Mouse (Mus musculus) cerebellum, adult 9-10 months (tissue): ENCODE data around the gene Maneal.
A peak's percentile ranks its signal among the peaks of the same experiment; 100 is the strongest.

Source experiments
- DNase-seq: peaks from one replicate; pipeline ENCODE4 v3.0.0; 2022

Maneal gene

DNA sequence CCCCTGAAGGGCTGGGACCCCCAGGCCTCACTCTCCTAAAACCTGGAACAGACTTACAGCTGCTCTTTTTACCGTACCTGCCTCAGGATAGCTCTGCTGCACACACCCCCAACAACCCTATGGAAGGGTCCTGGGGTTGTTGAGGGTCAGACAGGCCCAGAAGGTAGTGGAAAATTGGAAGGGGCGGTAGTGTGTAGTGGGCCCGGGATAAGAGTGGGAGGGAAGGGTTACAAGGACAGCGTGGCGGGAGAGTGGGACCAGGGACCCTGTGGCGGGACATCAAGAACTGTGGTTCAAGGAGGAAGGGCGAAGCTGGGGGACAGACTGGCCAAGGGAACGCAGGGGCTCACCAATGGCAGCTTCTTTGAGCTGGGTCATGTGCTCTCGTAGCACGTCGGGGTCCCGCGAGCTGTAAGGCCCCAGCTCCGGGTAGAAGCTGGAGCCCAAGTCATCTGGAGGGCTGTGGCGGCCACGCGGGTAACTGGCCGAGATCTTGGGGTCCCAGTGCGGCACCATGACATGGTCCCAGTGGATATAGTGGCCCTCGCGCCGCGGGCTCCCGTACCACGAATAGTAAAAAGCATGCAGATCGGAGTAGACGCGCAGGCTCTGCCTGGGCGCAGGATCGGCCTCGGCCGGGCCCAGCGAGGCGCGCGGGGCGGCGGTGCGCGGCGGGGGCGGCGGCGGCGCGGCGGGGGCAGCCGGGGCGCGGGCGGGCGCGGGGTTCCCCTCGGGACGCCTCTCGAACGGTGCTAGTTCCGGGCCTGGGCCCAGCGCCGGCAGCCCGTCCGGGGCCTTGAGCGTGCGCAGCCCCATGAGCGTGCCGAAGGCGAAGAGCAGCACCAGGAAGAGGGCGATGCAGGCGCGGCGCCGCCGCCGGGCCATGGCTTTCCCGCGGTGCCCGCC, at the start of gene Maneal:
Maneal (minus strand) TSS at position 889 of the 906 bp plus-strand sequence.
- DNase-seq = no peak

DNA sequence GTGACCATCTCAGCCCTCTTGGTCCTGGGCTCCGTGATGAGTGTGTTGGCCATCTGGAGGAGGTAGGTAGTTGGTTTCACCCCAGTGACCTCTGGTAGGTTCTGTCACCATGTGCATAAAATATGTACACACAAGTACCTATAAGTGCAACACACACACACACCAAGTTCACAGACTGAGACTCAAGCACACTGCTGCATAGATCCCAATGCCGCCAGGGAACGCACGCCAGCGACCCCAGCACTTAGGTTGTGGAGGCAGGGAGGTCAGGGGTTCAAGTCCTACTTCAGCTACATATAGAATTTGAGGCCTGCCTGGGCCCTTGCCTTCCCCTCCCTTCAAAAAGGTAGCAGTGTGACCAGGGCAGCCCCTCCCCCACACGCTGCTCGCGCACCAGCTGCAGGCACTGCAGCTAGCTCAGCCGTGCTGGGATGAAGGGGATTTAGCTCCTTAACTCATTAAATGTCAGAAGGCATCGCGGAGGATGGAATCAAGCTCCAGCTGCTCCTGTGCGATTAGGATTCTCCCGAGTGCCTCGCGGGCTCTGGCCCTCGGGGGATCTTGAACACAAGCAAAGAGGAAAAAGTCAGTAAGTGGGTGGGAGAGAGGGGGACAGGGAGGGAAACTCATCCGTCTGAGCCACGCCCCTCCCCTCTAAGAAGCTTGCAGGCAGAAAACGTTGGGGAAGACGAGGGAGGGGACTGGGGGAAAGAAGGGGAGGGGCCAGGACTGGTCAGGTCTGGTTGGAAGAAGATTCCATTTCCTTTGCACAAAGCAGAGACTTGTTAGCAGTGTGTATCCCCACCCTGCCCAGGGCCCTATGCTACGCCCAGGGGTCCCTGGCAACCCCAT, 44.2 kb upstream of the Maneal start:
- DNase-seq = no peak

DNA sequence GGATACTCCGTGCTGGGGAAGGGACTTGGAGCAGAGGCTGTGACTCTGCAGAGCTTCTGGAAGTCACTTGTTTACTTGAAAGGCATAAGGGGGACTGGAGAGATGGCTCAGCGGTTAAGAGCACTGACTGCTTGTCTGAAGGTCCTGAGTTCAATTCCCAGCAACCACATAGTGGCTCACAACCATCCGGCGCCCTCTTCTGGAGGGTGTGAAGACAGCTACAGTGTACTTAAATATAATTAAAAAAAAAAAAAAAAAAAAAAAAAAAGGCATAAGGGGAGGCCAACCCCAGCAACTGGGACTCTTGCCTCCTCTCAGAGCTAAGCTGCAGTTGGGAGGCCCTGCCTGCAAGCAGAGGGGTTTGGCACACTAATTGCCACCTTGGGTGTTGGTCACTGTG, 43.4 kb upstream of the Maneal start:
- no peak for DNase-seq

DNA sequence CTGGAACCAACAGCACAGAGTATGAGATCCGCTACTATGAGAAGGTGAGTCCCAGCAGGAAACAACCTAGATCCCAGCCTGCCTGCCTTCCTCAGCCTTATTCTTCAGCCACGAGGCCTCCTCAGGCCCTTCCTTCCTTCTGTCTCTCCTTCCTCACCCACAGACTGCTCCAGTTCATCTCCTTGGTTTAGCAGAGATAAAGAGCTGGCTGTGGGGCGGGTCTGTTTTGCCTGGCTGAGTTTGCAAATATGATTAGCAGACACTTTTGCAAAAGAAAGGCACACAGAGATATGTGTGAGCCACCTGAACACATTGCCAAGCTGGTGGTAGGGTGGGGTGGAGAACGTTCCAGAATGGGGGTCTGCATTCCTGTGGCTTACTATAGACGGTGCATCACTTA, 37.9 kb upstream of the Maneal start:
- DNase-seq = no peak

DNA sequence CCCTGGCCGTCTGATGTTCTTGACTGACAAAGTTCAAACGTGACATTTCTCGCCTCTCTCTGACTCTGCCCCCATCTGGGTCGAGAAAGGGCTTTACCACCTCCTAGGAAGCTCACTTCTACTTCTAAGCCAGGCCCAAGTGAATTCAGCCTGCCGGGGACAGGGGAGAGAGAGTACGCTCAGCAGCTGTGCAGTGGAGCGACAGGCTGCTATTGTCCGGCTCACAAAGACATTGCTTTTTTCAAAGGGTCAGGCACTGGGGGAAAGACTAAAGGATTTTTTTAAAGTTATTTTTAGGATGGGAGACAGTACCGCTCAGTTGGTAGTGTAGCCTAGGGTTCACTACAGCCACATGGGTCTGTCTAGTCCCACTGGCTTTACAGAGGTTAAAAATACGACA, 36.5 kb upstream of the Maneal start:
- DNase-seq = no peak

DNA sequence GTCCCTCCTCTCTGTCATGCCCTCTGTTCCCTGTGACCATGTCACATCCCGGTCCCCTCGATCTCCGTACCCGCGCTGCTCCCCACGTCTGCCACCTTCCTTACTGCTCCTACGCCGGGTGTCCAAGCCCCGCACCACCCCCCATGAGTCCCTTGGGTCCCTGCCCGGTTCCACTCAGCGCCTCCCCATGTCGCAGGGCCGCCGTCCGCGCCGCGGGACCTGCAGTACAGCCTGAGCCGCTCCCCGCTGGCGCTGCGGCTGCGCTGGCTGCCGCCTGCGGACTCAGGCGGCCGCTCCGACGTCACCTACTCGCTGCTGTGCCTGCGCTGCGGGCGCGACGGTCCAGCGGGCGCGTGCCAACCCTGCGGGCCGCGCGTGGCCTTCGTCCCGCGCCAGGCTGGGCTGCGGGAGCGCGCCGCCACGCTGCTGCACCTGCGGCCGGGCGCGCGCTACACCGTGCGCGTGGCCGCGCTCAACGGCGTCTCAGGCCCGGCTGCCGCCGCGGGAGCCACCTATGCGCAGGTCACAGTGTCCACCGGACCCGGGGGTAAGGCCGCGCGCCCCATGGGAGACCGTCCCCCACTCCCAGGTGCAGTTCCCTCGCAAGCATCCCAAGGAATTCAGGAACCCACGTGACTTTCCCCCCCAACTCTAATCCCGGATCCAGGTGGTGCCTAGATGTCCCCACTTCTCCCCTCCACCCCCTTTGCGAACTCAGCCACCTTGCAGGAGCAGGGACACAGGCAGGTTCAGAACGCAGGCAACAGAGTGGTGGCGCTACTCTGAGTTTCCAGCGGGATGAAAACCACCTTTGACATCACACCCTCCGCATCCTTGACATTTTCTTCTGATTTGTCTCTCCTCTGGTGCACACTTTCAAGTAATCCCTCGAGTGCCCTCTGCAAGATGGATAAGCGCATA, 32.8 kb upstream of the Maneal start:
- DNase-seq = peak; percentile 81

DNA sequence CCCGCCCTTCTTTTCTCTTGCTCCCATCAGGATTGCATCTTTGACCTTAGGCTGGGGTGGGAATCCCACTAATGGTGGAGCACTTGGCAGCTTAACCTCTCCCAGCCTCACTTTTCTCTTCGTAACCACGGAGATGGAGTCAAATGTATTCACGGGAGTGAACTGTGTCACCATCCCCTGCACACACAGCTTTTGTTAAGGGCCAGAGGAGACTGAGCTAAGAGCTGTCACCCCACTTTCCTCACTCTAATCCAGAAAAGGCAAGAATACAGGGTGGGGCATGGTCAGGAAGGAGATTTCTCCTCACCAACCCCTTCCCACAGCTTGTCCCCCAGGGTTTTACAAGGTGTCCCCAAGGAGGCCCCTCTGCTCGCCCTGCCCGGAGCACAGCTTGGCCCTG, 31.8 kb upstream of the Maneal start:
- peak; percentile 24 for DNase-seq

DNA sequence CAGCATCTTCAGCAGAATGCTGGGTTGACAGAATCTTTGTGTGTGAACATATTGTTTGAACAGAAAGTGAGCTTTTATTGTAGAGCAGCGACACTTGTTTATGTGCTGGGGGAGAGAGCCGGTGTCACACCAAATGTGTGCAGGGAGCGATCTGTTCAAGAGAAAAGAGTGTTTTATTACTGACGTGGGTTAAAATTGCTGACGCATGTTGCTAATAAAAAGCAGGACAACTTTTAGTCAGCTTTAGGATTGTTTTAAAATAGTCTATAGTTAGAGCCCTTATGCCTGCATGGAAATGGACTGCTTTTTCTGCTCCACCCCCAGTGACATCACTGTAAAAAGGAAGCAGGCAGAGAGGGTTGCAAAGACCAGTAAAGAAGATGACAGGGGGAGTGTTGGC, 28.9 kb upstream of the Maneal start:
- no peak for DNase-seq

DNA sequence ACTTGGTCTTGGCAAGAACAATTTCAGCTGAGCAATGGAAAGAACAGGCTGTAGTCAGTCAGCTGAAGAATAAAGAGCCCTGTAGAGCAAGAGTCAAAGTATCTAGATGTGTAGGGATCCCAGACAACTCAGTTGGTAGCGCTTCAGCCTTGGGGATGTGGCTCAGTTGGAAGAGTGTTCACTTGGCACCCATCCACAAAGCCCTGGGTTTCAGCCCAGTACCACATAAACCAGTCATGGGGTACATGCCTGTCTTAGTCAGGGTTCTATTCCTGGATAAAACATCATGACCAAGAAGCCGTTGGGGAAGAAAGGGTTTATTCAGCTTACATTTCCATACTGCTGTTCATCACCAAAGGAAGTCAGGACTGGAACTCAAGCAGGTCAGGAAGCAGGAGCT, 28.0 kb upstream of the Maneal start:
- DNase-seq = no peak

DNA sequence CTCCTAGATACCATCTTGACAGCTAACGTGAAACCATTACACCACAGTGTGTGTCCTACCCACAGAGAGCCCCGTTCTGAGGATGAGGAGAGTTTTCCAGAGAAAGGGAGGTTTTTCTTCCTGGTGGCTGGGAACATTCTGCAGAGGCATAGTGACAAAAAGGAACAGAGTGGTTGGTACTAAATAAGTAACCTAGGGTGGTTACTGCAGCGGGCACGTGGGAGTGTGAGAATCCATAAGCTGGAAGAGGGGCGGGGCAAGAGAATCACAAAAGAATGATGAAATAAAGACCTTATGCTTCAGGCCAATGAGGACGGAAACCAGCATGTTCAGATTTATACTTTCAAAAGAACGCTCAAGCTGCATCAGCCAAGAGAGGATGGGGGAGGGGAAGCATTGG, 26.7 kb upstream of the Maneal start:
- no peak for DNase-seq

DNA sequence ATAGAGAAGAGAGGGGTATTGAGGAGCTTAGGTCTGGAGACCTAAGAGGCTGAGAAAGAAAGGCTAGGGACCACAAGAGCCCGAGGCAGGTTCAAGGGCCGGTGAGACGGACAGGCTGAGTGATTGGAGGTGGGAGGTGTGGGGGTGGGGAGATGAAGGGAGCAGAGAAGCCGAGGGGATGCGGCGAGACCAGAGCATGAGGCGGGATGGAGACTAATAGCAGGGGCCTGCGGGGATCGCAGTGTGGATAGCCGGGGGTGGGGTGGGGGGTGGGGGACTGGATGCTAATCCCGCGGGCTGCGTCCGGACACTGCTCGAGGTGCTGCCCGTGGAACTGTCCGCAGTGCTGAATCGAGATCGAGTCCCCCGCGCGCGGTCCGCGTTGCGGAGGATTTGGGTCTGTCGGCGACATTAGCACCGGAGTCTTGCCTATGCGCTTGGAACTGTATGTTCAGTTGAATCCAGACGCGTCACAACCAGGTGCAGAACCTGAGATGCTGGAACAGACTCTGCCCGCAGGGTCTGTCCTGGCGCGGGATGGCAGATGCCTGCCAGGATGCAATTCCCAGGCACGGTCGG, 20.3 kb upstream of the Maneal start:
- DNase-seq = no peak

DNA sequence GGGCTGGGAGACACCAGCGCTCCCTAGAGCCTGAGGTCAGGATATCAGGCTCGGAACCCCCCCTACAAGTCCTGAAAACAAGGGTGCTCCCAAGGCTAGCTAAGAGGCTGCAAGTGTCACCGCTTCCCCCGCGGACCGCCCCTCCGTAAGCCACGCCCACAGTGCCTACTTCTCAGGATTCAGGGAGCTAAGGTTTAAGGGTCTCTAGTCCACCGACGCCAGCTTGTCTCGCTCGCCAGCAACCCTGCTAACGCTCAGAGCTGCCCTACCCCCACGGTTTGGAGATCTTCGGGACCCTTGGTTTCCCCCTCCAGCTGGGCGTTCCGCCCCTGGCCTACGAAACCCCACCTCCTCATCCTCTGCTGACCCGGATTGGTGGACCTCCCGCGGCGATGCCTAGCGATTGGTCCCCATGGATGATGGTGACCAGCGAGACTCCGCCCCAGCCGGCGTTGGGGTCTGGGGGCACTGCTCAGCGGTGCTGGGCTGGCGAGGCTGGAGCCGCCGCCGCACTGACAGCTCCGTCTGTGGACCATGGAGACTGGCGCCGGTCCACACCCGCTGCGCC, 19.5 kb upstream of the Maneal start:
- no peak for DNase-seq

DNA sequence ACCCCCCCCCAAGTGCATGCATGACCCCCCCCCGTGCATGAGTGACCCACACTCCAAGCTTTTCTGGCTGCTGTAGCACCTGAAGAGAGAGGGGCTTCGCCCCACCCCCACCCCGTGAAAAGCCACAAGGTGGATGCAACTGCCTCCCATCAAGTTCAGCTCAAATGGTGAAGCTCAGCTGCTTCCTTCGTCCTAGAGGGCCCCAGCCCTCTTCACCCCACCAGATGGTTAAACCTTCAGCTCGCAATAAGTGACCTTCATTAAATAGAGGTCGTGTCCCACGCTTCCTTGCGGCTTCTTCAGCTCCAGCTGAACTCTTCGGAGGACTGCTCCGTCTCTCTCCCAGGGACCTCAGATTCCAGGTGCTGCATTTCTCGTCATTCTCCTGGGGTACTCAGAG, 18.6 kb upstream of the Maneal start, which contains the start of gene Epha10:
Epha10 (plus strand) TSS at position 301 of the 400 bp plus-strand sequence.
- no peak for DNase-seq

DNA sequence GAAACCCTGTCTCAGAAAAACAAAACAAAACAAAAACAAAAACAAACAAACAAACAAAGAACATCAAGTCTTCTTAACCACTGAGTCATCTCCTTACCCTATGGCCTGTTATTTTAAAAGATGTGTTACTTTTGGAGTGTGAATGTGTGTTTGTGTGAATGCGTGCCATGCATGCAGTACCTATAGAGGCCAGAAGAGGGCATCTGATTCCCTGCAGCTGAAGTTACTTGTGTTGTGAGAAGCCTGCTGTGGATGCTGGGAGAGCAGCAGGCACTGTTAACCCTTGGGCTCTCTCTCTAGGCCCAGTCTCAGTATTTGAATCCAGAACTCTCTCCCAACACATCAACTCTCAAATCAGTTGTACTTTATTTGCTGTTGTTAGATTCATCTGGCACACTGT, 10.7 kb upstream of the Maneal start:
- DNase-seq = no peak

DNA sequence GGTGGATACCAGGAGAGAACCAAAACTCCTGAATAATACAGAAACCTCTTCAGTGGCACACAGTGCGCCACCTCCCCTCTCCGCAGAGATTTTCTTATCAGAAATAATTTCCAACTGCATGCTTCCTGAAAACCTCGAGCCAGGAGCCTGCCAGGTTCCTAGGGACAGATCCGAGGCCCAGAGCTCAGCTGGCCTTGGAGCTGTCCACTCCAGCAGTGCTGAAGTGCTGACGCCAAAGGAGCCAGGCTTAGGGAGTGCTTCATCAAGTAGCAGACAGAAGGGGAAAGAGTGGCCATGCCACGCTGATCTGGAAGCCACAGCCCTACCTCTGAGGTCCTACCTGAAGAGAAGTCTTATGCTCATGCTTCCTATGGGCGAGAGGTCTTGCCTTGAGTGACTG, 1.5 kb downstream of the Maneal start:
- no peak for DNase-seq

DNA sequence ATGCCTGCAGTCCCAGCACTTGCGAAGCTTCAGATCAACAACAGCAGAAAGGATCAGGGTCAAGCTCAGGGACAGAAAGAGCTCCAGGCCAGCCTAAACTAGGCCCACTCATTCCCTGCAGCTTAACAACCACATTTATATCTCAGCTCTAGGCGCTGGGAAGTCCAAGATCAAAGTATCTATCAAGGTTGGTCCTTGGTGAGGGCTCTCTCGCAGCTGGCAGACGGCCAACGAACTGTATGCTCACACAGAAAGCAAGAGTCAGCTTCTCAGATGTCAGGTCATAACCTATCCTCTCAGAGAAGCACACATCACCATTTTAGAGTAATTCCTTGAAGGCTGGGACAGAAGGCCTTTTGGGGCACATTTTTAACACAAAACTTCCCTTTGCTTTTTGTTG, 3.6 kb downstream of the Maneal start:
- no peak for DNase-seq

DNA sequence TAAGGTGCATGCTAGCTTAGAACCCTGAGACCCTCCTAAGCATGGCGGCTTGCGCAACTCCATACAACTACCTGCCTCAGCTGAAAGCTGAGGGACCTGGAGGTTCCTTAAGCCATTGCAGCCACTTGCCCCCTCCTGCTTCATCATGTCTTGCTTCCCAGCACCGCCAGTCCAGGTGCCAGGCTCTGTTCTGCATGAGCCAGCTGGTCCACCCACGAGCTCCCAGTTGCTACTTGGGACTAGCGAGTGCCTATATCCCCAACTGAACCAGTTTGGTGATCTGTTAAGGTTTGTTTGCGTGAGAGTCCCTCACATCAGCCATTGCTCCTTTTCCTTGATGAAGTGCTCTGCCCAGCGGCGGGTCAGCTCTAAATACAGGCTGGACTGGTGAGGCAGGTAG, 5.7 kb downstream of the Maneal start:
- DNase-seq = no peak

DNA sequence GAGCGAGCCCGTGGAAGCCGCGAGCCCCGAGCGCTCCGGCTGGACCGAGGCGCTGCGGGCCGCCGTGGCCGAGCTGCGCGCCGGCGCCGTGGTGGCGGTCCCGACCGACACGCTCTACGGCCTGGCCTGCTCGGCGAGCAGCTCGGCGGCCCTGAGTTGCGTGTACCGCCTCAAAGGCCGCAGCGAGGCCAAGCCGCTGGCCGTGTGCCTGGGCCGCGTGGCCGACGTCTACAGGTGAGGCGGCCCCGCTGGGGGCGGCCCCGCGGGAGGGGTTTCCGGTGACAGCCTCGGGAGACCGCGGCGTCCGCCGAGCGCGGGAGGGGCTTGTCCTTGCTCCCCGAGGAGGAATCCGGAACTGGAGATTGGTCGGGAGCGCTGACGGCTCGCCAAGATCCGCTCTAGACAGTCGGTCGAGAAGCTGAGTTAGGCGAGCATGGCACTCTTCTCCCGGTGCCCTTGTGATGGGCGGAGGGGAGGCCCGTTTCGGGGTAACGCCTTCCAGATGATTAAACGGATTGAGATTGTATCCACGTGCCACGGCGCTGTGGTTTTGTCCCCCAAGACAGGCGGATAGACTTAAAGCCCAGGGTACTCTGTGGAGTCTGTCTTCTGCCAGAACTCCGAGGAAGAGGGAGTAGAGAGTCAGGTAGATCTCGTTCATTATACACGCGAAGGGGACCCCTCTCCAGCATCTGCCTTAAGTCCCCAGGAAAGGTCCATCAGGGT, 10.9 kb downstream of the Maneal start, which contains the start of gene 1110065P20Rik:
1110065P20Rik (minus strand) TSS at position 264 of the 726 bp plus-strand sequence.
- peak; percentile 70 for DNase-seq

DNA sequence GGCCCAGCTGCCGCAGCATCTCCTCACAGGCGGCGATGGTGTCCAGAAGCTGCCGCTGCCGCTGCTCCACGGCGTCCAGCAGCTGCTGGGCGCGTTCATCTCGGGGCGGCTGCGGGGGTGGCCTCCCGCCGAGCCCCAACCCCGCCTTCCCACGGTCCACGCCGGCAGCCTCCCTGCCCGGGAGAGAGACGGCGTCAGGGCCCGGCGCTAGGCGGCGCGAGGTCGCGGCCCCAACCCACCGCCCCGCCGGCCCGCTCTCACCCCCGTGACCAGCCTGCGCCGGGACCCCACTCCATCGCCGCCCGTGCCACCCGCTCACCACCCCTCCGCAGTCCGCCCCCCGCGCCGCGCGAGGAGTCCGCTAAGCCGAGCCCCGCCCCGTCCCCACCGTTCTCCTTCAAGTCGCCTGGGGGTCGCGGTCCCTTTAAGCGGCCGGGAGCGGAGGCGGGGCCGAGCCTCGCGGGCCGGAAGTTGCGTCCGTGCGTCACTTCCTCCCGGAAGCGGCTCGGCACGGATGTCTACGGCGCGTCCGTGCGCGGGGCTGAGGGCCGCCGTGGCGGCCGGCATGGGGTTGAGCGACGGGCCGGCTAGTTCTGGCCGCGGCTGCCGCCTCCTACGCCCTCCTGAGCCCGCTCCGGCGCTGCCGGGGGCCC, 11.6 kb downstream of the Maneal start, which contains the start of gene Yrdc:
Yrdc (plus strand) TSS at position 419 of the 653 bp plus-strand sequence.
- peak; percentile 92 for DNase-seq

DNA sequence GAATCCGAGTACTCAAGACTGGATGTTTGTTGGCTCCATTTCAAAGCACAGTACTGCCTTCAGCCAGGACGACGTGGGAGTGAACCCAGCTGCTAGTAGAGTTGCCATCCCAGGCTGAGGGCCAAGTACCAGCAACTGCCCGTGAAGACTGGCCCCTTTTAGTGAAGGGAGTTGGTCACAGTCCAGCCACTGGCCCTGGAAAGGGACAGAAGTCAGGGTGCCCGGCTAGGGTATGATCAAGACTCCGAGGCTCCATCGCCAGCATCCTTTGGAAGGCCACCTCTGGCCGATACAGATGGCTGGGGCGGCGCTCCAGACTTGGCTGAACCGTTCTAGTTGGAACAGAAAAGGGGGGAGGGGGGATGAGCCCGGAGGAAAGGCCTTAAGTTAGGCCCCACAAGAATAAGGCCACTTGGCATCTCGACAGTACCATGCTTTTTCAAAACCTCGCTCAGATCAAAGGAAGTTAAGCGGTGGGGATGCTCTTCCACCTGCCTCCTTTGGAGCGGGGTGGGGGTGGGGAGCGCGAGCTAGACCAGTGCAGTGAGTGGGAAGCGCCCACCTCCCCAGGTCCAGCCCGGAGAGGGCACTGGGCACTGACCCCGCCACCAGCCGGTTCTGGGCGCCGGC, 12.2 kb downstream of the Maneal start:
- peak; percentile 78 for DNase-seq
